Mouse (Mus musculus) hindbrain, embryonic 14.5 days (tissue): ENCODE data around the gene Dnajc19. TPM values are rescaled to one million over a fixed set of nuclear protein-coding genes. Genes with fewer than 3 reads are reported as not detected.
"Not testable (repeated sequence)": the region's sequence is repeated elsewhere in the genome, so short reads cannot be mapped to it uniquely, and the experiment has no call there.

ENCODE experiments used
- ATAC-seq: fragments of 200-750 bp; cut with Nextera tagmentation; 2 replicates; pipeline ENCODE4 v1.8.0; 2017; ENCODE audit warnings: moderate number of reproducible peaks, mild to moderate bottlenecking, moderate TSS enrichment, moderate library complexity; ENCODE audit not compliant: low FRiP score
- DNase-seq: peaks from one replicate; pipeline ENCODE4 v3.0.0-alpha.2; 2015; ENCODE audit warnings: low spot score
- H3K27ac ChIP-seq: fragments of 300-500 bp; sonication (generic); 2 replicates; pipeline ENCODE4 v1.5.1; 2014; ENCODE audit warnings: mild to moderate bottlenecking, moderate library complexity
- H3K27me3 ChIP-seq: fragments of 300-500 bp; sonication (generic); 2 replicates; pipeline ENCODE4 v1.6.1; 2014; ENCODE audit warnings: mild to moderate bottlenecking, low read length, mixed read lengths; ENCODE audit not compliant: control insufficient read depth, insufficient read depth
- H3K36me3 ChIP-seq: fragments of 300-500 bp; sonication (generic); replicated peaks from 2 replicates; pipeline ENCODE4 v1.6.1; 2014; ENCODE audit not compliant: control insufficient read depth, insufficient read depth
- H3K4me1 ChIP-seq: fragments of 300-500 bp; sonication (generic); replicated peaks from 2 replicates; pipeline ENCODE4 v1.6.1; 2014; ENCODE audit warnings: antibody characterized with exemption, low read length, mixed read lengths; ENCODE audit not compliant: control insufficient read depth, insufficient read depth
- H3K4me2 ChIP-seq: fragments of 300-500 bp; sonication (generic); replicated peaks from 2 replicates; pipeline ENCODE4 v1.6.1; 2014; ENCODE audit warnings: mild to moderate bottlenecking, moderate library complexity
- H3K4me3 ChIP-seq: fragments of 300-500 bp; sonication (generic); replicated peaks from 2 replicates; pipeline ENCODE4 v1.5.1; 2014; ENCODE audit warnings: mild to moderate bottlenecking, low read length
- H3K9ac ChIP-seq: fragments of 300-500 bp; sonication (generic); 2 replicates; pipeline ENCODE4 v1.6.1; 2014
- H3K9me3 ChIP-seq: fragments of 300-500 bp; sonication (generic); 2 replicates; pipeline ENCODE4 v1.6.1; 2016; ENCODE audit warnings: low read length; ENCODE audit not compliant: control insufficient read depth
- WGBS: fragments of 180-500 bp; shearing (Covaris S2); extraction: QIAGEN DNeasy Blood & Tissue Kit; methylation state at CpG from one replicate; pipeline ENCODE4 v1.1.7; 2014; 5-methylcytosine and 5-hydroxymethylcytosine counted together
- polyA plus RNA-seq: library from polyadenylated mRNA; unstranded; fragments of >200 nt; fragmentation: Nextera tagmentation; extraction: Ambion mirVana; gene quantifications from 2 replicates; pipeline ENCODE4 v1.2.1, GENCODE M21; 2014

The Dnajc19 gene
- polyA plus RNA-seq, 1 experiment from 2014 or later: 156 TPM

GRCm38 (mm10) chr3:34103902-34104672 is 23.0 kb upstream of the Dnajc19 start:
- Histone ChIP-seq H3K36me3 (no peaks in the 10 kb centered on the region), H3K4me2 (peak overlapping the region; percentile 31; the same call in 1 of the 2 replicates), H3K4me3 (no peak overlapping the region), H3K27me3 (no peaks in the 10 kb centered on the region), H3K9ac (no peak overlapping the region), H3K27ac (no peak overlapping the region), H3K9me3 (no peaks in the 10 kb centered on the region), H3K4me1 (peaks cover 10% of the 10 kb centered on the region)
- WGBS: 12% methylated on average over 7 of the region's 7 CpGs
- ATAC-seq: peak; percentile 80
- DNase-seq: peak; percentile 58

GRCm38 (mm10) chr3:34102891-34103290 is 21.8 kb upstream of the Dnajc19 start:
- no peak for ATAC-seq
- H3K27me3 ChIP-seq: no peaks in the 10 kb centered on the region
- H3K36me3 ChIP-seq: no peaks in the 10 kb centered on the region
- no peak overlapping the region for H3K4me3 ChIP-seq
- peaks cover 10% of the 10 kb centered on the region for H3K4me1 ChIP-seq
- no peak for DNase-seq
- no peak overlapping the region for H3K4me2 ChIP-seq
- no peak overlapping the region for H3K27ac ChIP-seq
- no peak overlapping the region for H3K9ac ChIP-seq
- no peaks in the 10 kb centered on the region for H3K9me3 ChIP-seq
- 34% methylated on average over 2 of the region's 2 CpGs for WGBS

- Histone ChIP-seq H3K4me1 (peaks cover 17% of the 10 kb centered on the region), H3K36me3 (peaks cover 8% of the 10 kb centered on the region), H3K27me3 (no peaks in the 10 kb centered on the region), H3K9me3 (no peaks in the 10 kb centered on the region), H3K27ac (no peak overlapping the region), H3K4me3 (no peak overlapping the region), H3K4me2 (no peak overlapping the region), H3K9ac (no peak overlapping the region)
- 82% methylated on average over 5 of the region's 5 CpGs for WGBS
- ATAC-seq: no peak
- DNase-seq: no peak
Observed at GRCm38 (mm10) chr3:34083655-34084054, 2.5 kb upstream of the Dnajc19 start.

- Histone ChIP-seq H3K27me3 (no peaks in the 10 kb centered on the region), H3K36me3 (peaks cover 22% of the 10 kb centered on the region), H3K4me1 (peaks cover 17% of the 10 kb centered on the region), H3K4me3 (peak overlapping the region; percentile 74), H3K27ac (peak overlapping the region; percentile 77), H3K9ac (peak overlapping the region; percentile 85), H3K4me2 (peak overlapping the region; percentile 61), H3K9me3 (no peaks in the 10 kb centered on the region)
- DNase-seq (no peak), ATAC-seq (no peak)
- 90% methylated on average over 3 of the region's 3 CpGs for WGBS
Observed at GRCm38 (mm10) chr3:34081929-34082328, 808 bp upstream of the Dnajc19 start.

GRCm38 (mm10) chr3:34076058-34076759 is 4.9 kb downstream of the Dnajc19 start:
- Histone ChIP-seq H3K4me2 (no peak overlapping the region), H3K4me1 (peaks cover 10% of the 10 kb centered on the region; the same call in 1 of the 2 replicates), H3K4me3 (no peak overlapping the region), H3K9ac (no peak overlapping the region), H3K9me3 (no peaks in the 10 kb centered on the region), H3K27me3 (no peaks in the 10 kb centered on the region), H3K27ac (no peak overlapping the region), H3K36me3 (peaks cover 73% of the 10 kb centered on the region)
- no peak for ATAC-seq
- DNase-seq: no peak
- 88% methylated on average over 6 of the region's 6 CpGs for WGBS

GRCm38 (mm10) chr3:34072726-34073125 is 8.4 kb downstream of the Dnajc19 start:
- Histone ChIP-seq H3K4me1 (no peaks in the 10 kb centered on the region), H3K36me3 (peaks cover 79% of the 10 kb centered on the region), H3K4me3 (no peak overlapping the region), H3K9me3 (no peaks in the 10 kb centered on the region), H3K27me3 (no peaks in the 10 kb centered on the region), H3K9ac (no peak overlapping the region), H3K4me2 (no peak overlapping the region), H3K27ac (no peak overlapping the region)
- DNase-seq (no peak), ATAC-seq (no peak)
- 97% methylated on average over 6 of the region's 6 CpGs for WGBS

- DNase-seq, H3K9ac ChIP-seq, H3K4me3 ChIP-seq, H3K4me1 ChIP-seq, ATAC-seq, H3K27ac ChIP-seq, H3K27me3 ChIP-seq, H3K9me3 ChIP-seq, H3K4me2 ChIP-seq: not testable (repeated sequence)
- WGBS: 95% methylated on average over 7 of the region's 7 CpGs
- H3K36me3 ChIP-seq: peaks cover 67% of the 10 kb centered on the region
Observed at GRCm38 (mm10) chr3:34068943-34069342, 12.2 kb downstream of the Dnajc19 start.

GRCm38 (mm10) chr3:34062352-34062751 is 18.8 kb downstream of the Dnajc19 start:
- Histone ChIP-seq H3K4me2 (no peak overlapping the region), H3K4me1 (no peaks in the 10 kb centered on the region), H3K4me3 (no peak overlapping the region), H3K9ac (no peak overlapping the region), H3K27me3 (no peaks in the 10 kb centered on the region), H3K9me3 (no peaks in the 10 kb centered on the region), H3K27ac (no peak overlapping the region), H3K36me3 (peaks cover 60% of the 10 kb centered on the region)
- DNase-seq: no peak
- WGBS: 92% methylated on average over 2 of the region's 2 CpGs
- ATAC-seq: no peak

- no peaks in the 10 kb centered on the region; the same call in 1 of the 2 replicates for H3K4me1 ChIP-seq
- no peaks in the 10 kb centered on the region for H3K27me3 ChIP-seq
- no peak overlapping the region for H3K9ac ChIP-seq
- H3K4me3 ChIP-seq: no peak overlapping the region
- peaks cover 31% of the 10 kb centered on the region for H3K36me3 ChIP-seq
- ATAC-seq: no peak
- H3K9me3 ChIP-seq: no peaks in the 10 kb centered on the region
- H3K4me2 ChIP-seq: no peak overlapping the region
- WGBS: 93% methylated on average over 4 of the region's 4 CpGs
- no peak overlapping the region for H3K27ac ChIP-seq
- DNase-seq: no peak
Observed at GRCm38 (mm10) chr3:34041990-34042389, 39.1 kb downstream of the Dnajc19 start.
